ENCODE assay signal across 15 mouse cellular contexts in genomic region chr7:136343494-136343893, GRCm38 (mm10).
A peak's percentile ranks its signal among the peaks of the same experiment; 100 is the strongest.
DNase-seq lines count a peak whose midpoint lies in the region; ATAC-seq lines count a peak whose summit lies in the region.
"Had no signal": no experiment of that assay in that cellular context is flagged by ENCODE, and none has a peak within 500 bp of the region (broad histone marks: within the 10 kb centered on the region; RNA-seq: fewer than 3 reads in every experiment).

No protein-coding gene starts in this region.

- H3K4me3 ChIP-seq in kidney, embryonic 16.5 days (ENCODE audit: low read length): no peak overlapping the region
- H3K4me3 ChIP-seq in embryonic facial prominence, embryonic 11.5 days (ENCODE audit: low read depth, low read length): no peak overlapping the region
- no peak overlapping the region for H3K4me3 ChIP-seq in limb, embryonic 11.5 days (ENCODE audit: low read depth, low read length)
- H3K4me3 ChIP-seq: heart, embryonic 15.5 days; midbrain, embryonic 12.5 days had no signal

- H3K36me3 ChIP-seq in kidney, embryonic 16.5 days (ENCODE audit: insufficient read depth, low read length): no peaks in the 10 kb centered on the region
- H3K36me3 ChIP-seq in embryonic facial prominence, embryonic 11.5 days (replicated peaks; ENCODE audit: control insufficient read depth, insufficient read depth, low read depth, low read length): no peaks in the 10 kb centered on the region
- no peaks in the 10 kb centered on the region for H3K36me3 ChIP-seq in limb, embryonic 11.5 days (ENCODE audit: control insufficient read depth, insufficient read depth, low read length)
- H3K36me3 ChIP-seq: heart, embryonic 15.5 days; midbrain, embryonic 12.5 days had no signal

- H3K9ac ChIP-seq in kidney, embryonic 16.5 days (replicated peaks; ENCODE audit: low read length): no peak overlapping the region
- H3K9ac ChIP-seq in embryonic facial prominence, embryonic 11.5 days (replicated peaks; ENCODE audit: low read length): no peak overlapping the region
- H3K9ac ChIP-seq in limb, embryonic 11.5 days (ENCODE audit: low read length): no peak overlapping the region
- H3K9ac ChIP-seq: heart, embryonic 15.5 days; midbrain, embryonic 12.5 days had no signal

- H3K27me3 ChIP-seq in kidney, embryonic 16.5 days (ENCODE audit: insufficient read depth, low read length): no peaks in the 10 kb centered on the region
- no peaks in the 10 kb centered on the region for H3K27me3 ChIP-seq in embryonic facial prominence, embryonic 11.5 days (ENCODE audit: control insufficient read depth, insufficient read depth, low read length)
- H3K27me3 ChIP-seq in limb, embryonic 11.5 days (ENCODE audit: control insufficient read depth, insufficient read depth, low read length): no peaks in the 10 kb centered on the region
- H3K27me3 ChIP-seq: heart, embryonic 15.5 days had no signal

- DNase-seq in heart, adult 11 months: peak; percentile 66
- DNase-seq in heart, postnatal 36 days: no peak
- no peak for DNase-seq in kidney, adult 11 months
- no peak for DNase-seq in embryonic facial prominence, embryonic 11.5 days (ENCODE audit: low spot score)
- no peak for DNase-seq in limb, embryonic 11.5 days (ENCODE audit: low spot score)
- DNase-seq: adrenal gland, postnatal 25 days; cerebellum, adult 9-11 months; right cerebral cortex, postnatal 14 days; thymus, postnatal 25 days had no signal

- no peak for ATAC-seq in kidney, embryonic 16.5 days (ENCODE audit: low FRiP score, low TSS enrichment)
- ATAC-seq in embryonic facial prominence, embryonic 11.5 days (replicated peaks; ENCODE audit: insufficient number of reproducible peaks, low FRiP score, low TSS enrichment, low read depth): no peak
- ATAC-seq in limb, embryonic 11.5 days (ENCODE audit: insufficient number of reproducible peaks, low FRiP score, low TSS enrichment, low read depth): no peak
- ATAC-seq in granulocyte monocyte progenitor cell, adult 5-6 weeks (replicated peaks; ENCODE audit: poor library complexity, severe bottlenecking): no peak
- ATAC-seq: activated CD4-positive, CD25-positive, alpha-beta regulatory T cell, adult 4 months had no signal

- peak overlapping the region; percentile 83 for H3K27ac ChIP-seq in kidney, embryonic 16.5 days (ENCODE audit: low read length)
- H3K27ac ChIP-seq in embryonic facial prominence, embryonic 11.5 days (replicated peaks; ENCODE audit: low read depth, low read length): 0 out of 2 replicates have a peak overlapping the region, but pooled peaks have one; percentile 16
- H3K27ac ChIP-seq in limb, embryonic 11.5 days (replicated peaks; ENCODE audit: low read depth, low read length): peak overlapping the region; percentile 93
- H3K27ac ChIP-seq: stomach, postnatal 0 days had no signal

- 87% methylated on average over 4 of the region's 4 CpGs for WGBS in kidney, embryonic 16.5 days
- 78% methylated on average over 4 of the region's 4 CpGs for WGBS in embryonic facial prominence, embryonic 11.5 days
- WGBS in limb, embryonic 11.5 days: 55% methylated on average over 4 of the region's 4 CpGs

- H3K4me1 ChIP-seq in kidney, embryonic 16.5 days (ENCODE audit: insufficient read depth, low read length): peaks cover 20% of the 10 kb centered on the region
- peaks cover 5% of the 10 kb centered on the region for H3K4me1 ChIP-seq in embryonic facial prominence, embryonic 11.5 days (ENCODE audit: control insufficient read depth, insufficient read depth, low read length)
- H3K4me1 ChIP-seq in limb, embryonic 11.5 days (ENCODE audit: control insufficient read depth, insufficient read depth, low read length): peaks cover 34% of the 10 kb centered on the region

- intact Hi-C loops in heart, postnatal 36 days (cut with DNase I): no loop called here

- peak overlapping the region; percentile 30; the same call in 1 of the 2 replicates for H3K4me2 ChIP-seq in kidney, embryonic 16.5 days (replicated peaks; ENCODE audit: low read depth, low read length)
- H3K4me2 ChIP-seq in embryonic facial prominence, embryonic 11.5 days (ENCODE audit: low read depth, low read length): no peak overlapping the region
- H3K4me2 ChIP-seq in limb, embryonic 11.5 days (ENCODE audit: low read depth, severe bottlenecking): no peak overlapping the region
- H3K4me2 ChIP-seq: midbrain, embryonic 12.5 days had no signal

- H3K9me3 ChIP-seq in kidney, embryonic 16.5 days (ENCODE audit: low read length): no peaks in the 10 kb centered on the region
- no peaks in the 10 kb centered on the region for H3K9me3 ChIP-seq in embryonic facial prominence, embryonic 11.5 days (replicated peaks; ENCODE audit: control insufficient read depth, low read length)
- no peaks in the 10 kb centered on the region for H3K9me3 ChIP-seq in limb, embryonic 11.5 days (ENCODE audit: control insufficient read depth, low read length)
- H3K9me3 ChIP-seq: heart, embryonic 15.5 days; midbrain, embryonic 12.5 days had no signal

Comparison
In these comparisons a context has a peak if more than half of its experiments do, and no peak if none do; other contexts are left out.
1. H3K27ac ChIP-seq: peak in every context shown above with its lines; median percentile 93 in limb, embryonic 11.5 days; 83 in kidney, embryonic 16.5 days; 16 in embryonic facial prominence, embryonic 11.5 days.